Mouse (Mus musculus): Measurements from ENCODE around the gene Pkn3.

DNA sequence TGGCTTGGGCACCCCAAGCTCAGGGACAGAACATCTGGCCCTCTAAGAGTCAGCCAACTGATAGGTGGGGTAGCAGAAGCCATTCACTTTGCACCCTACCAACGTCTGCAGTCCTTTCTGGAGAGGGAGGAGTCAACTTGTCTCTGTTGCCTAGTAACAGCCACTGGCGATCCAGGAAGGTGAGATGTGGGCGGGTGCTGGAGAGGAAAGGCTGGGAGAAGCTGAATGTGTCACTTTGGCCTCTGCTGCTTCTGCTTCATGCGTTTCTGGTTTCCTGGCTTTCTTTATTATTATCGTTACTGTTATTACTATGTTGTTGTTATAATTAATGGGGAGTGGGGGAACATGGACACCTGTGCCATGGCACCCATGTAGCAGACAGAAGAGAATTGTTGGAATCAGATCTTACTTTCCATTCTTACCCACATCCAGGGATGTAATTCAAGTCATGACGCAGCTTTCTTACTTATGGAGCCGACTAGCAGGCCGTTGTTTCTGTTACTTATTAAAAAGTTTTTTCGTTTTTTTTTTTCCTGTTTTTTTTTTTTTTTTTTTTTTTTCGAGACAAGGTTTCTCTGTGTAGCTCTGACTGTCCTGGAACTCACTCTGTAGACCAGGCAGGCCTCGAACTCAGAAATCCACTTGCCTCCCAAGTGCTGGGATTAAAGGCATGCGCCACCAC, 20.1 kb upstream of the Pkn3 start, which contains the start of gene Set:
- no peak for TF ChIP-seq TAL1 (IDR thresholded peaks at IDR 0.05; ENCODE audit: low read length)
- no peak for TF ChIP-seq GATA1 (IDR thresholded peaks at IDR 0.05; ENCODE audit: low read length)
